Mouse (Mus musculus) adipose tissue, adult 10 weeks (tissue): Measurements from ENCODE around the gene Naxe. TPM values are rescaled to one million over a fixed set of nuclear protein-coding genes. Genes with fewer than 3 reads are reported as not detected.

ENCODE experiments used
- polyA plus RNA-seq: library from polyadenylated mRNA; stranded (reverse); fragments of 350-450 nt; fragmentation: Illumina TruSeq; extraction: RNeasy Lipid Tissue Mini Kit (QIAGEN cat#74804); gene quantifications from one replicate; pipeline ENCODE4 v1.2.3, GENCODE M21; 2014; ENCODE audit warnings: low read depth, low replicate concordance

Naxe gene
- polyA plus RNA-seq, result 105 TPM

GRCm38 (mm10) chr3:88057902-88058696 is at the start of gene Naxe:
Naxe (minus strand) TSS chr3:88058495.

GRCm38 (mm10) chr3:88081345-88082223 is 23.3 kb upstream of the Naxe start, which contains the start of gene Iqgap3:
Iqgap3 (plus strand) TSS chr3:88081971.

GRCm38 (mm10) chr3:88078204-88078603 is 19.9 kb upstream of the Naxe start, which contains the start of gene Ttc24:
Ttc24 (minus strand) TSS chr3:88078304.

GRCm38 (mm10) chr3:88042661-88043421 is 15.5 kb downstream of the Naxe start, which contains the start of gene Gpatch4:
Gpatch4 (plus strand) TSS chr3:88043108.

GRCm38 (mm10) chr3:88027434-88028186 is 30.7 kb downstream of the Naxe start, which contains the start of gene Hapln2:
Hapln2 (minus strand) TSS chr3:88027583.

Other genes with a start within 250 kb of the Naxe start
- gene Pear1, start 234.2 kb downstream of the Naxe start, polyA plus RNA-seq, result 39.1 TPM
- 0.55 TPM for gene Sh2d2a, start 211.7 kb downstream of the Naxe start, polyA plus RNA-seq
- 24.2 TPM for gene Prcc, start 172.9 kb downstream of the Naxe start, polyA plus RNA-seq
- 132 TPM for gene Hdgf, start 152.2 kb downstream of the Naxe start, polyA plus RNA-seq
- 115 TPM for gene Mrpl24, start 139.0 kb downstream of the Naxe start, polyA plus RNA-seq
- 15.9 TPM for gene Isg20l2, start 128.2 kb downstream of the Naxe start, polyA plus RNA-seq
- 19.1 TPM for gene Rrnad1, start 127.8 kb downstream of the Naxe start, polyA plus RNA-seq
- 3.9 TPM for gene Crabp2, start 109.8 kb downstream of the Naxe start, polyA plus RNA-seq
- gene Nes, start 87.4 kb downstream of the Naxe start, polyA plus RNA-seq, result 9.0 TPM
- not detected for gene Bcan, start 58.3 kb downstream of the Naxe start, polyA plus RNA-seq
- not detected for gene Hapln2, start 30.9 kb downstream of the Naxe start, polyA plus RNA-seq
- gene Gpatch4, start 15.4 kb downstream of the Naxe start, polyA plus RNA-seq, result 11.0 TPM
- 6.3 TPM for gene Ttc24, start 19.8 kb upstream of the Naxe start, polyA plus RNA-seq
- 1.1 TPM for gene Iqgap3, start 23.5 kb upstream of the Naxe start, polyA plus RNA-seq
- 35.4 TPM for gene Mef2d, start 83.9 kb upstream of the Naxe start, polyA plus RNA-seq
- 18.7 TPM for gene Rhbg, start 196.2 kb upstream of the Naxe start, polyA plus RNA-seq
- 1.2 TPM for gene Gm38392, start 228.7 kb upstream of the Naxe start, polyA plus RNA-seq
- 19.4 TPM for gene Tsacc, start 238.5 kb upstream of the Naxe start, polyA plus RNA-seq
- 122 TPM for gene Cct3, start 238.6 kb upstream of the Naxe start, polyA plus RNA-seq